Mouse (Mus musculus): Measurements from ENCODE around the gene Thada. TPM values are rescaled to one million over a fixed set of nuclear protein-coding genes. Genes with fewer than 3 reads are reported as not detected.

The Thada gene
- 10 to 100 TPM; 11.6 to 14.9 TPM for total RNA-seq (2021)
- long read RNA-seq, experiment 1, partial matches to known transcripts, result 0 of 4 reads
- long read RNA-seq, experiment 1, other reads (novel, unspliced or antisense), result 4 of 4 reads
- long read RNA-seq, experiment 2, result 0 reads

DNA sequence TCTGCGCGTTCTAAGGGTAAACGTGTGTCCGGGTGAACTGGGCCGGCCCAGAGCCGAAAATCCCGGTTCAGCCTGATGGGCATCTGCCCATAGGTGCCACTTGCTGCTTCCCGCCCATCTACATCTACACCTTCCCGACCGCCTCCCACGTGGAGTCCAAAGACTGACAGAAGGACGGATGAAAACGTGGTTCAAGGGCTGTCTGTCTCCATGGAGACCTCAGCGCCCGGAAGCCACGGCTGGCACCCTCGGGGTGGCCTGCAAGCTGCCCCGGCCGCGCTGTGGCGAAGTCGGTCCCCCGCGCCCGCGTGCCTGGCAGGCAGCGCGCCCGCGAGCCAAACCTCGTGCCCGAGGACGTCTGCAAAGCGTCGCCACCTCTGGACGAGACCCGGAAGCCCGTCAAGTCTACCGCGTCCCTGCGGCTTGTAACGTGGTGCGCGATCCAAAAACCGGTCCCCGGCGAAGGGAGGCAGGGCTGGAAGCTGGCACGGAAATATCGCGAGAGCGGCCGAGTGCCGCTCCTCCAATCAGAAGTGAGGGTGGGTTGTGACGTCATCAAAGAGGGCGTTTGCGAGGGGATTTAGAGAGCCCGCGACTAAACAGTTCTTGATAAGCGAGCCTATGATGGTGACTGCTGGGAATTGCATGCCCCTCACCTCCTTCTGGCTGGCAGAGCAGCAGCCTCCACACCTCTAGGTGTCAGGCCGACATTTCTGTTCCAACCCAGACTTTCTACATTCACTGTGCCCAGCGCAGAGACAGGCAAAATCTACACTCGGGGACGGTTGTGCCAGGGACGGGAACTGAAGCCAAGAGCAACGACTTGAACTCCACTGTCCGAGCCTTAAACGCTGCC lies at the start of gene Thada:
Gene Thada, minus strand, starts transcription at position 453 of the 856 bp plus-strand sequence.
- peak; percentile 98 for DNase-seq (ENCODE audit: low spot score in 2 of 2)

- no peak for DNase-seq (ENCODE audit: low spot score in 2 of 2)
Measured at GRCm38 (mm10) chr17:84512516-84513085, 46.6 kb upstream of the Thada start.

DNA sequence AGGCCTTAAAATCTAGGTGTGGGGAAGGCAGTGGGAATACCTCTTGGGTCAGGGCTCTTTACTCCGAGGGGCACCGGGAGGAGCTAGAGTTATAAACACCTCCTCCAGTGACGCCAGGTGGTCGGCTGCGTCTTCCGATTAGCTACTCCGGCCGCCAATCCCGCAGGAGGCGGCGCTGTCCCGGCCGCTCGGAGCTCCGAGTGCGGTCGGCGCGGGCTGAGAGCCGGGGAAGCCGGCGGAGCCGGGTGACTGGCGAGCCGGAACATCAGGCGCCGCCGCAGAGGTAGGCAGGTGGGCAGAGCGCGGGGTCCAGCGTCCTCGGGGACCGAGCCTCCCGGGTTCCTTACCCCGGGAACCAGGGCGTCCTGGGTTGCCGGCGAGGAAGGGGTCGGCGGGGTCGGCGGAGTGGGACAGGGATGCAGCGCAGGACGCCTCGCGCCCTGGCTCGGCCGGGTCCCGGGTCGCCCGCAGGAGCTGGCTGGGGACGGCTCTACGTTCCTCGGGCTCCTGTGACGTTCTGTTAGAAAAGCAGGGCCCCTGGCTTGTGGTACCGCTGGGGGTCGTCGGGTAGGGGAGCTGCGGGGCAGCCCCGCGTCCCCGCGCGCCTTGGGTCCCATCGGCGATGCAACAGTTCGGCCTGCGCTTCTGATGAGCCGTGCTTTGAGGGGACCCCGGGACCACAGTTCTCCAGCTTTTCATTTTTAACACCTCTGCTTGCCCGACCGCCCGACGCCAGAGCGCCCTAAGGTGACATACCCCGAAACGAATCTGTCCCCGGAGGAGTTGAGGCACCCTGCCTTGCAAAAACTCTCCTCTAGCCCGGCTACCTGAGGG lies 45.9 kb upstream of the Thada start, which contains the start of gene Plekhh2:
Gene Plekhh2, plus strand, starts transcription at position 214 of the 834 bp plus-strand sequence.
- peak; percentile 79 to 84 for DNase-seq (ENCODE audit: low spot score in 2 of 2)

DNA sequence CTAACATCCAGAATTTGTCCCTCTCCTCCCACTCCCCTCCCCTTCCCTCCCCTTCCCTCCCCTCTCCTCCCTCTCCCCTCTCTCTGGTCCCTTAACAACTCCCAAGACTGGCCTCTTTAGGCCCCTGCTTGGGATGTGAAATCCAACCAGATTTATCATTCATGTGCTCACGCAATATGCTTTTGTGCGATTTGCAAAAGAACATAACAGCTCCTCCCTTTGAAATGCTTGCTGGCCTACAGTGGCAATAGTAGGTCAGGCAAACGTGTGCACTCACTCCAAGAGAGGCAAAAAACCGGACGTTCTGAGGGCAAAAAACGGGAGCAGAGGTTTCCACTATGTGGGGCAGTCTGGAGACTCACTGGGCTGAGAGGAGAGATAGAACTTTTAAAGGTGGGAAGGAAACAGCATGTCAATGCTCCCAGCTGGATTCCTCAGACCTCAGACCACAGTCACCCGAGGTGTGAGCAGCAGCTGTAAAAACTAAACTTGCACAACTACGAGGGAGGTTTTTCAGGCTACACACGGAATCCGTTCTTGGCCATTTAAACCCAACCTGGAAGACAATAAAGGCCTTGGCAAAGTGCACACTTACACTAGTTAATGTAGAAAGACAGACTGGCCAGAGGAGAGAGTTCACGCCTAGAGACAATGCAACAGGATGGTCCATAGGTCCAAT lies 45.1 kb upstream of the Thada start:
- no peak for DNase-seq (ENCODE audit: low spot score in 2 of 2)

DNA sequence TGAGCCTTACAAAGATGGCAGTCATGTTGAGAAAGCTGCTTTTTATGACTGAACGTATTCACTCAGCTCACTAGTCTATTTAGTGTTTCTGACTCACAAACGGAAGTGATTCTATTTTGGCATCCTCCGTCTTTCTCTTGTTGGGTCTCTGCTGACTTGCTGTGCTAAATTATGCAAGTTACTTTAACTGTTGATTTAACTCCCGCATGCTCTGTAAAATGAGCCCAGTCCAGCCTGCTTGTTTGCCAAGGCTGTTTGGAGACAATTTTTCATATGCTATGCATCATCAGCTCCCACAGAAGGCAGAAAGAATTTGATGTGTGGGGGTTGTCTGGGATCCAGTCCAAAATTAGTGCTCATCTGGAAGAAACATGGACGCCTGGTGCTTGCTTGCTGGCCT lies 44.4 kb upstream of the Thada start:
- peak; percentile 59 to 68 for DNase-seq (ENCODE audit: low spot score in 2 of 2)

DNA sequence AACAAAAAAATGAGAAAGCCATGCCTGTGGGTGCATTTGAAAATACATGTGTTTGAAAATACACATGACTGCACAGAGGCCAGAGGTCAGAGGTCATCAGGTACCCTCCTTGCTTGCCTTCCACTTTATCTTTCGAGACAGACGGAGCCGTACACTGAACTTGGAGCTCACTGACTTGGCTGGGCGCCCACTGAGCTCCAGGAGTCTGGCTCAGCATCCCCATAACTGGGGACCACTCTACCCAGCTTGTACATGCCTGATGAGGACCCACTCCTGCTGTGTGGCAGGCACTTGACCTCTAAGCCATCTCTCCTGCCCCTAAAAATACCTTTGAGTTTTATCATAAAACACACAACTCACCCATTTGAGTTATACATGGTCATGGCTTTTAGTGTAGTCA lies 43.2 kb upstream of the Thada start:
- no peak for DNase-seq (ENCODE audit: low spot score in 2 of 2)

DNA sequence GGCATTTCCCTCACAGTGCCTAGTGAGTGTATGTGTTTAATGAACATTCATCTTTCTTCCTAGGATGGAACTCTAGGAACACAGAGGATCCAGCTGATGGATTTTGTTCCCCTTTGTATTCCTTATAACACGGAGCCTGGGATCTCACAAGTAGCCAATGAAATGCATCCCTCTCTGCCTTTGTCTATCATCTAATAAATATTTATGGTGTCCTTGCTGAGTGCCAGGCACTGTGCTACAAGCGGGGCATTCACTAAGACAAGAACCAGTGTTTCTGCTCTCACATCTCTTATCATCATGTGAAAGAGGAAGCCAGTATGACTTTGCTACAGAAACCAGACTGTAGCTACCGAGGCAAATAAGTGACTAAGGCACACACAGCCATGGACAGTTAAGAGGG lies 42.7 kb upstream of the Thada start:
- DNase-seq (ENCODE audit: low spot score in 2 of 2), result no peak

- DNase-seq (ENCODE audit: low spot score in 2 of 2), result no peak
Measured at GRCm38 (mm10) chr17:84505922-84506321, 39.9 kb upstream of the Thada start.

DNA sequence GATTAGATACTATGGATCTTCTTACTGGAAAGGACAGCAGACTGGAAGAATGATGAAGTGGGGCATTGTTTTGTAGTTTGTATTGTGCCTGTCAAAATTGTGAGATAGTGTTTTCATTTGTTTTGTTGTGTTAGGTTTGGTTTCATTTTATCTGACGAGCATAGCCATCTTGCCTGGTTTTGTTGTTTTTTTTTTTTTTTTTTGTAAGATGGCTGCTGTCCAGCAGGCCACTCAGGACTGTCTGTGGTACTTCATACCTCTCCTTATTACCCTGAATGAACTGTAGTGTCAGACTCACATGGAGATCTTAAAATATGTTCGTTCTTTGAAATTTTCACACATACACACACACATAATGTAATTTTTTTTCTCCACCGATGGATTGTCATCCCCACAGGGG lies 36.3 kb upstream of the Thada start:
- no peak for DNase-seq (ENCODE audit: low spot score in 2 of 2)

GRCm38 (mm10) chr17:84498639-84499038 lies 32.6 kb upstream of the Thada start:
- DNase-seq (ENCODE audit: low spot score in 2 of 2), result no peak

DNA sequence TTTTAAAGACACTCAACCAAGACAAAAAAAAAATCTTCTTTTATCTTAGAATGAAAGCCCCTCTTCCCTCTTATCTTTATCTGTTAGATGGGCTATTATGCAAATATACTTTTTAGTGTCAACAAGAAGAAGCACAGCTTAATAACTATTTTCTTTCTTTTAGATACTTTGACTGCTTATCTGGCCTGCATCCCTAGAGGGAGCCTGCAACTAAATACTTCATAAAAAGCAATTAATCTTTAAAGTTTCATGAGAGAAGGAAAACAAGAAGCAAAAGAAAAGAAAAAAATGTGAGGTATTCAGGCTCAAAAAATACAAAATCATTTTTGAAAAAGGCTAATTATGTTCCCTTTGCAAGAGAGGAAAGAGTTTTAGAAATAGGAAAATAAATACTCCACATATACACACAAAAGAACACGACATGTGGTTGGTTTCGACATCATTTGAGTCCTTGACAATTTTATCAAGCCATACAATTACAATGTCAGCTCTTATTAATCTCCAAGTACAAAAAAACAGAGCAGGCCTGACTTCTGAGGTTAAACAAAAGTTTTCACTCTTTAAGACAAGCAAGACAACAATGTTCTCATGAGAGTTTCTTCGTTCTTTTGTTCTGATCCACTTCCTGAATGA lies 32.1 kb upstream of the Thada start:
- DNase-seq (ENCODE audit: low spot score in 2 of 2), result no peak

GRCm38 (mm10) chr17:84497559-84497958 lies 31.6 kb upstream of the Thada start:
- DNase-seq (ENCODE audit: low spot score in 2 of 2), result no peak

DNA sequence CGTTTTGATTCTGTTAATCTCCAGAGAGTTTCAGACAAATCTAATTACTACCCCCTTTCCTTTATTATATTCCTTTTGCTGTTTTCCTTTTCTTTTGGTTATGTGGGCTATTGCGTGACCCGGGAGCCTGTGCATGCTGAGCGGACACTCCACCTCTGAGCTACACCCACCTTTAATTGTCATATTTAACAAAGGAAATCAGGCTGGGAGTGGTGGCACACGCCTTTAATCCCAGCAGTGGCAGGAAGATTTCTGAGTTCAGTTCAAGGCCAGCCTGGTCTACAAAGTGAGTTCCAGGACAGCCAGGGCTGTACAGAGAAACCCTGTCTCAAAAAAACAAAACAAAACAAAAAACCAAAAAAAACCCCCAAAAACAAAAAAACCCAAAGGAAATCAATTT lies 31.0 kb upstream of the Thada start:
- DNase-seq (ENCODE audit: low spot score in 2 of 2), result no peak

- no peak for DNase-seq (ENCODE audit: low spot score in 2 of 2)
Measured at GRCm38 (mm10) chr17:84492255-84492880, 26.4 kb upstream of the Thada start.

- DNase-seq (ENCODE audit: low spot score in 2 of 2), result no peak
Measured at GRCm38 (mm10) chr17:84487415-84487814, 21.4 kb upstream of the Thada start.

DNA sequence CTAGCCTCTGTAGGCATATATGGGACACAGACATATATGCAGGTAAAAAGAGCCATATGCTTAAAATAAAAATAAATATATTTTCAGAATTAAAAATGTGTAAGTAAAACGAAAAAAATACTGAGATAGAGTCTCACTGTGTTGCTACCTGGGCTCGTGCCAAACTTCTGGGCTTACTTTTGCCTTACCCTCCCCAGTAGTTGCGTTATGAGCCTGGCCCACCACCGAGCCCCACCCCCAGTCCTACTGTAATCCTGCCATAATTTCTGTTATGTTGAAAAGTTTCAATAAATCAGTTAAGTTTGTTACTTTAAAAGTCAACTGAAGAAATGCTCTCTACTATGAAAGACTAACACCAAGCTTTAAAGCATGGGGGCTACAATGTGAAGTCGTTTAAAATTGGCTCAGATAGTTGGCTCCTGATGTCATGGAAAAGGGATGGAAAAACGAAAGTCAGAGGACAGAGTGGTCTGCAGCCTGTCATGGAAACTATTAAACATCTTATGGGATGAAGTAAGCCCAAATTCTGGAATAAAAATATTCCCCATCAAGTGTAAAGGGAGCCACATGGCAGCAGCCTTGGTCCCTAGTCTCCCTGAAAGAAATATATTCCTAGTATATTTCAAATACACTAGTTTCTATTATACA lies 17.8 kb upstream of the Thada start:
- no peak for DNase-seq (ENCODE audit: low spot score in 2 of 2)

DNA sequence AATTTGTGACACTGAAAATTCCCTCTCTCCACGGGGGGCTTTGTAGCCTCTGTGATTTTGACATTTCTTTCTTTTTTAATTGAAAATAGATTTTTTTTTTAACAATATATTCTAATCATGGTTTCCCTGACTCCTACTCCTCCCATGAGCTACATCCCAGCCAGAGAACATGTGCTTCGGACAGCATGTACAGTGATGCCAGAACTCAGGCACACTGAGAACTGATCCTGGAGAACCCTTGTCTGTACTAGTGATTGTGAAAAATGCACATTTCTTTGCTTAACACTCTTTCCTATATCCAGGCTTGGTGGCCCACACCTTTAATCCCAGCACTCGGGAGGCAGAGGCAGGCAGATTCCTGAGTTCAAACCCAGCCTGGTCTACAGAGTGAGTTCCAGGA lies 16.8 kb upstream of the Thada start:
- no peak for DNase-seq (ENCODE audit: low spot score in 2 of 2)

- DNase-seq (ENCODE audit: low spot score in 2 of 2), result no peak
Measured at GRCm38 (mm10) chr17:84480464-84481355, 14.7 kb upstream of the Thada start.
